Mouse (Mus musculus) liver, adult 2 months (tissue): Measurements from ENCODE around the gene Wnt3. TPM values are rescaled to one million over a fixed set of nuclear protein-coding genes. Genes with fewer than 3 reads are reported as not detected.

Experiments
- DNase-seq: peaks from one replicate; pipeline ENCODE4 v3.0.0-alpha.2; 2011; ENCODE audit warnings: low read depth, low spot score; ENCODE audit errors: extremely low read depth
- H3K27ac ChIP-seq: fragments of 200-500 bp; replicated peaks from 2 replicates; pipeline ENCODE4 v1.5.1; 2012; ENCODE audit warnings: low read depth, mild to moderate bottlenecking, control low read depth, inconsistent platforms, low read length; ENCODE audit not compliant: insufficient read depth
- H3K27me3 ChIP-seq: fragments of 200-500 bp; 2 replicates; pipeline ENCODE4 v1.6.1; 2012; ENCODE audit warnings: mild to moderate bottlenecking, moderate library complexity, low read length, inconsistent platforms; ENCODE audit not compliant: control insufficient read depth, insufficient read depth
- H3K36me3 ChIP-seq: fragments of 200-500 bp; 2 replicates; pipeline ENCODE4 v1.6.1; 2012; ENCODE audit warnings: low read length, inconsistent platforms; ENCODE audit not compliant: control insufficient read depth, insufficient read depth
- H3K4me1 ChIP-seq: fragments of 200-500 bp; 2 replicates; pipeline ENCODE4 v1.6.1; 2011; ENCODE audit warnings: low read length; ENCODE audit not compliant: control insufficient read depth, insufficient read depth
- H3K4me3 ChIP-seq: fragments of 200-500 bp; 2 replicates; pipeline ENCODE4 v1.5.1; 2011; ENCODE audit warnings: low read depth, mild to moderate bottlenecking, control low read depth, low read length, moderate library complexity; ENCODE audit not compliant: insufficient read depth
- H3K79me2 ChIP-seq: fragments of 200-500 bp; 2 replicates; pipeline ENCODE4 v1.6.1; 2012; ENCODE audit warnings: inconsistent platforms, mild to moderate bottlenecking, low read length, moderate library complexity; ENCODE audit not compliant: control insufficient read depth, insufficient read depth
- H3K9ac ChIP-seq: fragments of 200-500 bp; 2 replicates; pipeline ENCODE4 v1.6.1; 2012; ENCODE audit warnings: low read depth, mild to moderate bottlenecking, control low read depth, inconsistent platforms, low read length
- CTCF ChIP-seq: fragments of 200-500 bp; IDR thresholded peaks from 2 replicates; pipeline ENCODE4 v1.5.1; 2011; ENCODE audit warnings: low read depth, low read length, control low read depth
- POLR2A ChIP-seq: fragments of 200-500 bp; IDR thresholded peaks from 2 replicates; pipeline ENCODE4 v1.6.1; 2011; ENCODE audit warnings: low read length, control low read depth; ENCODE audit not compliant: insufficient read depth; ENCODE audit errors: extremely low read depth
- WGBS: fragments of 180-500 bp; shearing (Covaris S2); methylation state at CpG from one replicate; pipeline ENCODE4 v1.1.7; 2018; 5-methylcytosine and 5-hydroxymethylcytosine counted together
- polyA plus RNA-seq: library from polyadenylated mRNA; depleted of rRNA; stranded (reverse); fragments of >200 nt; gene quantifications from 2 replicates; pipeline ENCODE4 v1.2.3, GENCODE M21; 2012; rRNA removed
- total RNA-seq: library from RNA; depleted of rRNA; stranded (reverse); fragments of >200 nt; gene quantifications from 2 replicates; pipeline ENCODE4 v1.2.3, GENCODE M21; 2014; rRNA removed

Wnt3 gene
- total and polyA plus RNA-seq, 2 experiments: not detected

GRCm38 (mm10) chr11:103856641-103857040, 82.7 kb downstream of the Wnt3 start:
- DNase-seq: no peak
- Histone ChIP-seq H3K9ac (no peak overlapping the region), H3K4me1 (no peaks in the 10 kb centered on the region), H3K36me3 (peaks cover 23% of the 10 kb centered on the region), H3K27me3 (no peaks in the 10 kb centered on the region), H3K79me2 (no peaks in the 10 kb centered on the region), H3K4me3 (no peak overlapping the region), H3K27ac (no peak overlapping the region)
- TF ChIP-seq CTCF (no peak), POLR2A (no peak)
- 92% methylated on average over 7 of the region's 7 CpGs for WGBS

- WGBS: 82% methylated on average over 5 of the region's 5 CpGs
- Histone ChIP-seq H3K9ac (no peak overlapping the region), H3K27ac (no peak overlapping the region), H3K79me2 (no peaks in the 10 kb centered on the region), H3K27me3 (no peaks in the 10 kb centered on the region), H3K36me3 (peaks cover 28% of the 10 kb centered on the region), H3K4me3 (no peak overlapping the region), H3K4me1 (no peaks in the 10 kb centered on the region)
- TF ChIP-seq CTCF (no peak), POLR2A (no peak)
- DNase-seq: no peak
Measured at GRCm38 (mm10) chr11:103858760-103859159, 84.8 kb downstream of the Wnt3 start.

GRCm38 (mm10) chr11:103859933-103860610, 86.1 kb downstream of the Wnt3 start:
- WGBS: 91% methylated on average over 4 of the region's 4 CpGs
- H3K4me3 ChIP-seq: no peak overlapping the region
- H3K4me1 ChIP-seq: no peaks in the 10 kb centered on the region
- H3K79me2 ChIP-seq: no peaks in the 10 kb centered on the region
- H3K27me3 ChIP-seq: no peaks in the 10 kb centered on the region
- no peak for TF ChIP-seq CTCF
- TF ChIP-seq POLR2A: no peak
- DNase-seq: no peak
- H3K36me3 ChIP-seq: peaks cover 26% of the 10 kb centered on the region
- no peak overlapping the region for H3K27ac ChIP-seq
- no peak overlapping the region for H3K9ac ChIP-seq

- Histone ChIP-seq H3K79me2 (no peaks in the 10 kb centered on the region), H3K27me3 (no peaks in the 10 kb centered on the region), H3K27ac (no peak overlapping the region), H3K9ac (no peak overlapping the region), H3K4me3 (no peak overlapping the region), H3K36me3 (peaks cover 22% of the 10 kb centered on the region), H3K4me1 (no peaks in the 10 kb centered on the region; the same call in 1 of the 2 replicates)
- no peak for TF ChIP-seq CTCF
- TF ChIP-seq POLR2A: no peak
- no peak for DNase-seq
- 29% methylated on average over 8 of the region's 8 CpGs for WGBS
Measured at GRCm38 (mm10) chr11:103862951-103863350, 89.0 kb downstream of the Wnt3 start.

- TF ChIP-seq CTCF (no peak), POLR2A (no peak)
- DNase-seq: no peak
- H3K27ac ChIP-seq: no peak overlapping the region
- 92% methylated on average over 4 of the region's 4 CpGs for WGBS
- peaks cover 8% of the 10 kb centered on the region for H3K4me1 ChIP-seq
- no peaks in the 10 kb centered on the region for H3K27me3 ChIP-seq
- H3K79me2 ChIP-seq: no peaks in the 10 kb centered on the region
- H3K4me3 ChIP-seq: no peak overlapping the region
- H3K9ac ChIP-seq: no peak overlapping the region
- peaks cover 11% of the 10 kb centered on the region for H3K36me3 ChIP-seq
Measured at GRCm38 (mm10) chr11:103864486-103864885, 90.5 kb downstream of the Wnt3 start.

GRCm38 (mm10) chr11:103865346-103865745, 91.4 kb downstream of the Wnt3 start:
- no peak overlapping the region for H3K27ac ChIP-seq
- no peak overlapping the region for H3K4me3 ChIP-seq

More at GRCm38 (mm10) chr11:103865346-103865745, 91.4 kb downstream of the Wnt3 start:
- Histone ChIP-seq H3K36me3 (peaks cover 11% of the 10 kb centered on the region), H3K9ac (no peak overlapping the region), H3K4me1 (peaks cover 8% of the 10 kb centered on the region), H3K79me2 (no peaks in the 10 kb centered on the region), H3K27me3 (no peaks in the 10 kb centered on the region)
- no peak for TF ChIP-seq CTCF
- TF ChIP-seq POLR2A: no peak
- no peak for DNase-seq
- 87% methylated on average over 7 of the region's 7 CpGs for WGBS

Other genes with a start within 250 kb of the Wnt3 start
- not detected in 2 replicates for gene Gm884, start 153.0 kb upstream of the Wnt3 start, total RNA-seq
- gene Gm884, start 153.0 kb upstream of the Wnt3 start, polyA plus RNA-seq: not detected in 2 replicates
- gene Lyzl6, start 135.3 kb upstream of the Wnt3 start, total RNA-seq: not detected in 2 replicates
- gene Lyzl6, start 135.3 kb upstream of the Wnt3 start, polyA plus RNA-seq: not detected in 2 replicates
- not detected in 2 replicates for gene Rprml, start 124.6 kb upstream of the Wnt3 start, total RNA-seq
- not detected in 2 replicates for gene Rprml, start 124.6 kb upstream of the Wnt3 start, polyA plus RNA-seq
- 52.8 and 55.0 TPM in 2 replicates for gene Gosr2, start 76.3 kb upstream of the Wnt3 start, total RNA-seq
- gene Gosr2, start 76.3 kb upstream of the Wnt3 start, polyA plus RNA-seq: 70.2 and 77.8 TPM in 2 replicates
- gene Wnt9b, start 24.3 kb upstream of the Wnt3 start, total RNA-seq: 0.34 and 0.65 TPM in 2 replicates
- gene Wnt9b, start 24.3 kb upstream of the Wnt3 start, polyA plus RNA-seq: 0.44 and 0.91 TPM in 2 replicates
- 10.2 and 11.9 TPM in 2 replicates for gene Nsf, start 179.9 kb downstream of the Wnt3 start, total RNA-seq
- gene Nsf, start 179.9 kb downstream of the Wnt3 start, polyA plus RNA-seq: 9.8 and 14.0 TPM in 2 replicates
- 6.6 and 7.8 TPM in 2 replicates for gene Arf2, start 192.6 kb downstream of the Wnt3 start, total RNA-seq
- 3.8 and 4.3 TPM in 2 replicates for gene Arf2, start 192.6 kb downstream of the Wnt3 start, polyA plus RNA-seq